Mouse (Mus musculus): Measurements from ENCODE around the gene Rbm42. TPM values are rescaled to one million over a fixed set of nuclear protein-coding genes. Genes with fewer than 3 reads are reported as not detected.

The Rbm42 gene
- polyA plus RNA-seq, 1 experiment = 60.1 TPM

DNA sequence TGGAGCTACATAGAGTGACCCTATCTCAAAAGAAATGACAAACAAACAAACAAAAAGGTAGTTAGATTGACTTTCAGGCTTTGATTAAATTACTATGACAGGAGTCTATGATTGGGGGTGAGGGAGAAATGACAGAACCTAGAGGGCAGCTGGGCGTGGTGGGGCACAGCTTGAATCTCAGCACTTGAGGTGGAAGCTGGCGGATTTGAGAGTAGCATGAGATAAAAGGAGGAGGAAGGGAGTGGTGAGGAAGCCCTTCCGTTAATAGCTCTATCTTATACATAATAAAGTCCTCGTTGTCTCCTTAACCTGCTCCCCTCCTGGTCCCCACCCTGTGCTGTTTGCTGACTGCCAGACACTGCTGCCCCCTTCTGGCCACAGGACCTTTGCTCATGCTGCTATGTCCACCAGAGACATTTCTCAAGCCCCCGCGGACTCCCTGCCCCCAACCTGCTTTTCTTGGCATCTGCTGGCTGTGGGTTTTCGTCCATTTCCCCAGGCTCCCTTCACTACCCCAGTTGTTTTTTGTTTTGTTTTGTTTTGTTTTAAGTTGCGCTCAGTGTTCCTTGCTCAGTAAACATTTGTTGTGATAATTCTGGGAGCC, 42.3 kb downstream of the Rbm42 start:
- H3K4me1 ChIP-seq (ENCODE audit: control insufficient read depth, insufficient read depth, low read length) = no peaks in the 10 kb centered on the region
- H3K27ac ChIP-seq (ENCODE audit: insufficient read depth, low read length) = no peak overlapping the region
- TF ChIP-seq POLR2A (IDR thresholded peaks at IDR 0.05; ENCODE audit: extremely low read depth, insufficient read depth, low read length) (no peak), CTCF (IDR thresholded peaks at IDR 0.05; ENCODE audit: extremely low read depth, insufficient read depth, low read length) (peak; percentile 45)
- H3K4me3 ChIP-seq (ENCODE audit: insufficient read depth, low read length) = no peak overlapping the region

DNA sequence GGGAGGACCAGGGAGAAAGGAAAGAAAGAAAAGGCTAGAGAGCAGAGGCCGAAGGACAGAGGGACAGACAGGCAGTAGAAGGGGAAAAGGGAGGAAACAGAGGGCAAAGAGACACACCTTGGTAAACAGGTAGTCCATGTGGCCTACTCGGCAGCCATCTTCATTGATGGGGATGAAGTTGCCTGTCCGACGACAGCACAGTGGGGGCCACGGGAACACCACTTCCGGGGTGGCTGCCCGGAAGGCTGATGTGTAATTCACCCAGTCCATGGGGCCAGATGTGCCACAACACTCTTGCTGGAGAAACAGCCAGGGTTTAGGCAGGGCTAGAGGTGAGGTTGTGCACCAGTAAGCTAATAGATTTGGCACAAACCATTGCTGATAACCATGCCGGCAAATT, 45.2 kb downstream of the Rbm42 start:
- no peak overlapping the region for H3K27ac ChIP-seq (ENCODE audit: insufficient read depth, low read length)
- H3K4me3 ChIP-seq (ENCODE audit: insufficient read depth, low read length) = no peak overlapping the region
- no peaks in the 10 kb centered on the region for H3K4me1 ChIP-seq (ENCODE audit: control insufficient read depth, insufficient read depth, low read length)
- TF ChIP-seq CTCF (IDR thresholded peaks at IDR 0.05; ENCODE audit: extremely low read depth, insufficient read depth, low read length) = no peak
- no peak for TF ChIP-seq POLR2A (IDR thresholded peaks at IDR 0.05; ENCODE audit: extremely low read depth, insufficient read depth, low read length)

DNA sequence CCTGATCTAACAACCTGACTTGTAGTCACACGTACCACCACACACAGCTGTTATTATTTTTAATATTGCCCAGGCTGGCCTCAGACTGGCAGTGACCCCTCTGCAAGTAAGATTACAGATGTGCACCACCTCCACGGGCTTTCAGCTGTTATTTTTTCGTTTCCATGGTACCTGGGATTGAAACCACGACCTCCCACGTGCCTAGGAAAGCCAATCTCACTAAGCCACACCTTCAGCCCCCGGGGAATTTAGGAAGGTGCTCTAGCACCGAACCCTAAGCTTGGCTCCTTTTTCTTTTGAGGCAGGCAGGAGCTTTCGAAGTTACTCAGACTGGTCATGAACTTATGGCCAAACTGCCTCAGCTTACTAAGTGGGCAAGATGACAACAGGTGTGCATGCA, 45.7 kb downstream of the Rbm42 start:
- no peak overlapping the region for H3K27ac ChIP-seq (ENCODE audit: insufficient read depth, low read length)
- H3K4me1 ChIP-seq (ENCODE audit: control insufficient read depth, insufficient read depth, low read length) = no peaks in the 10 kb centered on the region
- no peak overlapping the region for H3K4me3 ChIP-seq (ENCODE audit: insufficient read depth, low read length)
- TF ChIP-seq CTCF (IDR thresholded peaks at IDR 0.05; ENCODE audit: extremely low read depth, insufficient read depth, low read length) (no peak), POLR2A (IDR thresholded peaks at IDR 0.05; ENCODE audit: extremely low read depth, insufficient read depth, low read length) (no peak)

DNA sequence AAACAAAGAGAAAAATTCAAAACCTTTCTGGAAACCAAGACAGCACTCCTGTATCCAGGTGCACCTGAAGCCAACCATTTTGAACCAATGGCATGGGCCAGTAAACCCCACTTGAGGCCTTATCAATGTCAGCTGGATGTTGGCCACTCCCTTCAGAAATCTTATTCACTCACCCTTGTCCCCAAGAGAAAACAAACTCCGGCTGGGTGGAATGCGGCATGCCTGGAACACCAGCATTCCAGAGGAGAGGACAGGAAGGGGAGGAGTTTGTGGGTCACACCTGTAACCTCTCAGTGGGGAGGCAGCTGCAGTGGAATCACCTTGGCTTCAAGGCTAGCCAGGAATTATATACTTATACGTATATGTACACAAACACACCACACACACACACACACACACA, 47.5 kb downstream of the Rbm42 start:
- no peaks in the 10 kb centered on the region for H3K4me1 ChIP-seq (ENCODE audit: control insufficient read depth, insufficient read depth, low read length)
- H3K27ac ChIP-seq (ENCODE audit: insufficient read depth, low read length) = no peak overlapping the region
- TF ChIP-seq POLR2A (IDR thresholded peaks at IDR 0.05; ENCODE audit: extremely low read depth, insufficient read depth, low read length) (no peak), CTCF (IDR thresholded peaks at IDR 0.05; ENCODE audit: extremely low read depth, insufficient read depth, low read length) (no peak)
- H3K4me3 ChIP-seq (ENCODE audit: insufficient read depth, low read length) = no peak overlapping the region

DNA sequence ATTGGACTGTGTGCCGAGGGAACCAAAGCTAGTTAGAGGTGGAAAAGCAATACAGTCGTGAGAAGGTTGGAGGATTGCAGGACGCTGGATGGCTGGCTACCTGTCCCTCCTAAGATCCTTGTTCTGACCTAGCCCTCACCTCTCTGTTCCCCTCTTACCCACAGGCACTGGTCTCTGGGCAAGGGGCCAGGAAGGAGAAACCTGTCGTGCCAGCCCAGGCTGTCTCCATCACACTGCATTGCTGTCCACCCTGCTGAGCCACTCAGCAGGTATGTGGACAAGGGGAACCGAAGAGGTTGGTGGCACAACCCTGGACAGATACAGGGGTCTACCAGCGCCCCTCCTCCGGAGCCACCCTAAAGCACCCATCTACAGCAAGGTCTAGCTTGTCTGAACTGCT, 49.5 kb downstream of the Rbm42 start:
- Histone ChIP-seq H3K27ac (ENCODE audit: insufficient read depth, low read length) (no peak overlapping the region), H3K4me1 (ENCODE audit: control insufficient read depth, insufficient read depth, low read length) (no peaks in the 10 kb centered on the region), H3K4me3 (ENCODE audit: insufficient read depth, low read length) (no peak overlapping the region)
- no peak for TF ChIP-seq POLR2A (IDR thresholded peaks at IDR 0.05; ENCODE audit: extremely low read depth, insufficient read depth, low read length)
- no peak for TF ChIP-seq CTCF (IDR thresholded peaks at IDR 0.05; ENCODE audit: extremely low read depth, insufficient read depth, low read length)

DNA sequence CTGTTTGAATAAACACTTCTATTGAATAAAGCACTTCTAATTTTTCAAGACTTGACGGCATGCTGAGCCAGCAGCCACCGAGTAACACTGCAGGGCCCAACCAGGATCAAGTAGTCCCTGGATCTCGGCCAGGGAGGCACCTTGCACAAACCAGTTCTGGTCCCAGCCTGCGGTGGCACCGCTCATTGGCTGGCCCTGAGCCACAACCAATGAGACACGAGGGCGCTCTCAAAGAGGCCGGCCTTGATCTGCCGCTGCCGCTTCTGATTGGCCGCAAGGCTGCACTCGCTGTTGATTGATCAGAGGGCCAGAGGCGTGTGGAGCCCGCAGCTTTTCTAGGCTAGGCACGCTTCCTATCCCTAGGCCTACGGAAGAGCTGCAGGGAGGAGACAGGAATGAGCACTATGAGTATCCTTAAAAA, 50.2 kb downstream of the Rbm42 start:
- Histone ChIP-seq H3K4me1 (ENCODE audit: control insufficient read depth, insufficient read depth, low read length) (no peaks in the 10 kb centered on the region), H3K4me3 (ENCODE audit: insufficient read depth, low read length) (no peak overlapping the region)
- TF ChIP-seq CTCF (IDR thresholded peaks at IDR 0.05; ENCODE audit: extremely low read depth, insufficient read depth, low read length) (no peak), POLR2A (IDR thresholded peaks at IDR 0.05; ENCODE audit: extremely low read depth, insufficient read depth, low read length) (0 out of 2 replicates have a peak, but pooled peaks have one; percentile 18)

DNA sequence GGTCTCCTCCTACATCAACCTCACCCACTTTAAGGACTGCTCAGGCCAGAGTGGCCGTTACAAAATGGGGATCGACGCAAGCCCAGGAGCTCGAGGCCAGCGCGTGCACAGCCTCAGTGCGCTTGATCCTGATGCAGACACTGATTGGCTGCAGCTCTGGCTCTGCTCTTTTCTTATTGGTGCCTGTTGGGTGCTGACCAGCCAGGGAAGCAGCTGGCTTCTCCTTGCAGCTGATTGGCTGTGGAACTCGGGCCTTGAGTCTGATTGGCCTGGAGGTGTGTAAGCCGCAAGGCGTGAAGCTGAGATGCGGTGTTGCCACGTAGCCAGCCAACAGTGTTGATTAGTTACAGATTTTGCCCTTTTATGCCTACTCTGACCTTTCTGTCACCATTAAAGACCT, 51.3 kb downstream of the Rbm42 start, which contains the start of gene Zbtb32:
Gene Zbtb32 (minus strand): TSS at position 124 of the 400 bp plus-strand sequence.
- Histone ChIP-seq H3K4me3 (ENCODE audit: insufficient read depth, low read length) (no peak within 1 kb of the TSS), H3K4me1 (ENCODE audit: control insufficient read depth, insufficient read depth, low read length) (no peaks in the 10 kb centered on the region), H3K27ac (ENCODE audit: insufficient read depth, low read length) (no peak within 1 kb of the TSS)
- TF ChIP-seq CTCF (IDR thresholded peaks at IDR 0.05; ENCODE audit: extremely low read depth, insufficient read depth, low read length) (no peak), POLR2A (IDR thresholded peaks at IDR 0.05; ENCODE audit: extremely low read depth, insufficient read depth, low read length) (no peak)

More for the DNA sequence above, 50.2 kb downstream of the Rbm42 start:
- H3K27ac ChIP-seq (ENCODE audit: insufficient read depth, low read length) = no peak overlapping the region

DNA sequence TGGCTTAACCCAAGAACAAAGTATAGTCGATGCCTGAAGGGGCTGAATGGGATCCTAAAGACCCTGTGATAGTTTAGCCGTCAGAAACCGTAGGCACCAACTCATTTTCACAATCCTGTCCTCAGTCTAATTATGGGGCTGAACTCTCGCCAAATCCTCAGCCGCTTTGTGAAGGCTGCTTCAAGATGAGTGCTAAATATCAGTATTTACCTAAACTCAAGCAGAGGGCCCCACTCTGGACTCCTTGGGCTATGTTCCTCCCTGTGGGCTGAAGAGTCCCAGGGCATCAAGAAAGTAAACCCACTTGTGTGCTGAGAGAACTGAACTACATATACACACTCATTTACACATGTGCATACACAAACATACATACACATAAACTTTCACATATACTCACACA, 53.3 kb downstream of the Rbm42 start:
- TF ChIP-seq CTCF (IDR thresholded peaks at IDR 0.05; ENCODE audit: extremely low read depth, insufficient read depth, low read length) (no peak), POLR2A (IDR thresholded peaks at IDR 0.05; ENCODE audit: extremely low read depth, insufficient read depth, low read length) (no peak)
- H3K4me1 ChIP-seq (ENCODE audit: control insufficient read depth, insufficient read depth, low read length) = no peaks in the 10 kb centered on the region
- H3K4me3 ChIP-seq (ENCODE audit: insufficient read depth, low read length) = no peak overlapping the region
- H3K27ac ChIP-seq (ENCODE audit: insufficient read depth, low read length) = no peak overlapping the region

DNA sequence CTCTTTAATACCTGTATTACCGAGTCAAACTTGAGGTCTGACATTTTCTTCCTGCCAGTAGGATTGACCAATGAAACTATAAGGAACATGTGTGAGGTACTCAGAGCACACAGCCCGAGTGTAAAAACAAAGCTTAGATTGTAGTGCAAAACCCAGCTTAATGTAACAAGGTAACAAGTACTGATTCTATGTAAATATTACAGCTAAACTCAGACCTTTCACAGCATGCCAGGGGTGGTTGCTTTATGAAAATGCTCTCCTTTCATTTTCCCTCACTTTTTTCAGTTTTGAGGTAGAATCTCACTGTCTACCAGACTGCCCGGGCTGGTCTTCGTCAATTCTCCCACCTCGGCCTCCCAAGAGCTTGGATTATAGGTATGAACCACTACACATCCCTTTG, 54.0 kb downstream of the Rbm42 start:
- no peak for TF ChIP-seq CTCF (IDR thresholded peaks at IDR 0.05; ENCODE audit: extremely low read depth, insufficient read depth, low read length)
- no peak for TF ChIP-seq POLR2A (IDR thresholded peaks at IDR 0.05; ENCODE audit: extremely low read depth, insufficient read depth, low read length)
- no peak overlapping the region for H3K4me3 ChIP-seq (ENCODE audit: insufficient read depth, low read length)
- no peaks in the 10 kb centered on the region for H3K4me1 ChIP-seq (ENCODE audit: control insufficient read depth, insufficient read depth, low read length)
- H3K27ac ChIP-seq (ENCODE audit: insufficient read depth, low read length) = no peak overlapping the region

DNA sequence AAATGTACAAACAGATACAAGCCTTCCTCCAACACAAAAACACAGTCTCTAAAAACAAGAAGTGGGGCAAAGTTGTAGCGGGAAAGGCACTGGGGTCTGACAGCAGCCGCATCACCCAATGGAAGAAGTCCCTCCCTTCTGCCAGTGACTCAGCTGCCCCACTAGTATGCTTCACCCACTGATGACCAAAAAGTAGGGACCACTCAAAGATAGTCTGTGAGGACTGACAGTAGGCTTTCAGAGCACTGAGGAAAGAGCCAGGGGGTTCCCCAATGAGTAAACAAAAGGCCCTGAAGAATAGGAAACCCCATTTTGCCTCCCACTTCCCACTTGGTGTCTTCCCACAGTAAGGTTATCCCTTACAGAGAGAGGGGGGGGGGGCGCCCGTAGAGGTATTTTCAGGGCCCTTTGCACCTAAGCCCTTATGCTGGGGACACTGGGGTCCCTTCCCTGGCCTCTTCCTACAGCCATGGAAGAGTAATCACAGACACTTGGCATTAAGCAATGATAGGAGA, 55.5 kb downstream of the Rbm42 start:
- no peak for TF ChIP-seq POLR2A (IDR thresholded peaks at IDR 0.05; ENCODE audit: extremely low read depth, insufficient read depth, low read length)
- no peak for TF ChIP-seq CTCF (IDR thresholded peaks at IDR 0.05; ENCODE audit: extremely low read depth, insufficient read depth, low read length)
- Histone ChIP-seq H3K4me3 (ENCODE audit: insufficient read depth, low read length) (no peak overlapping the region), H3K27ac (ENCODE audit: insufficient read depth, low read length) (no peak overlapping the region)

More for the DNA sequence above, 55.5 kb downstream of the Rbm42 start:
- no peaks in the 10 kb centered on the region for H3K4me1 ChIP-seq (ENCODE audit: control insufficient read depth, insufficient read depth, low read length)
